Mouse (Mus musculus) CH12.LX (cell line): ENCODE measurements around the gene Tspan14.

Experiments used
- CTCF ChIP-seq, 2 experiments: IDR thresholded peaks in 1 of 2; conservative IDR thresholded peaks in 1 of 2; 2 replicates each; pipeline ENCODE4 v1.5.1; 2011 to 2012; ENCODE audit warnings: low read depth in 2 of 2, low read length in 2 of 2, improper control_type of control experiment in 1 of 2, inconsistent platforms in 1 of 2, mild to moderate bottlenecking in 1 of 2, moderate library complexity in 1 of 2
- EP300 ChIP-seq: IDR thresholded peaks from 2 replicates; pipeline ENCODE4 v1.6.1; 2011; ENCODE audit warnings: low read length, improper control_type of control experiment
- ETS1 ChIP-seq: conservative IDR thresholded peaks from 2 replicates; pipeline ENCODE4 v1.6.1; 2012; ENCODE audit warnings: low read depth, mild to moderate bottlenecking, inconsistent platforms, low read length, improper control_type of control experiment, moderate library complexity
- JUN ChIP-seq: IDR thresholded peaks from 2 replicates; pipeline ENCODE4 v1.6.1; 2011; ENCODE audit warnings: low read depth, mild to moderate bottlenecking, low read length, improper control_type of control experiment, moderate library complexity; ENCODE audit not compliant: insufficient read depth
- MAFK ChIP-seq: IDR thresholded peaks from 2 replicates; pipeline ENCODE4 v1.6.1; 2011; ENCODE audit warnings: low read length, improper control_type of control experiment; ENCODE audit not compliant: insufficient replicate concordance
- MEF2A ChIP-seq: IDR thresholded peaks from 2 replicates; pipeline ENCODE4 v1.6.1; 2014; ENCODE audit warnings: low read depth, mild to moderate bottlenecking, inconsistent platforms, low read length, improper control_type of control experiment, borderline replicate concordance
- SMC3 ChIP-seq: IDR thresholded peaks from 2 replicates; pipeline ENCODE4 v1.6.1; 2011; ENCODE audit warnings: low read depth, low read length, improper control_type of control experiment
- TBP ChIP-seq: conservative IDR thresholded peaks from 2 replicates; pipeline ENCODE4 v1.6.1; 2011; ENCODE audit warnings: low read depth, low read length, improper control_type of control experiment
- TCF12 ChIP-seq: IDR thresholded peaks from 2 replicates; pipeline ENCODE4 v1.6.1; 2014; ENCODE audit warnings: low read depth, mild to moderate bottlenecking, inconsistent platforms, low read length, improper control_type of control experiment
- UBTF ChIP-seq: IDR thresholded peaks from 2 replicates; pipeline ENCODE4 v1.6.1; 2012; ENCODE audit warnings: low read depth, mild to moderate bottlenecking, inconsistent platforms, low read length, improper control_type of control experiment, moderate library complexity
- ZC3H11A ChIP-seq: IDR thresholded peaks from 2 replicates; pipeline ENCODE4 v1.6.1; 2012; ENCODE audit warnings: low read depth, mild to moderate bottlenecking, inconsistent platforms, low read length, improper control_type of control experiment
- ZMIZ1 ChIP-seq: IDR thresholded peaks from 2 replicates; pipeline ENCODE4 v1.6.1; 2012; ENCODE audit warnings: low read depth, mild to moderate bottlenecking, inconsistent platforms, low read length, improper control_type of control experiment

- TF ChIP-seq EP300 = no peak
- TF ChIP-seq CTCF (conservative IDR thresholded peaks at IDR 0.05 in 1 of 2, IDR thresholded peaks at IDR 0.05 in 1 of 2; ENCODE audit: low read depth in 2 of 2, low read length in 2 of 2) = no peak
- TF ChIP-seq SMC3 = no peak
- no peak for TF ChIP-seq TCF12
- no peak for TF ChIP-seq TBP
- TF ChIP-seq MEF2A = no peak
- TF ChIP-seq JUN = no peak
- TF ChIP-seq ZMIZ1 = no peak
- no peak for TF ChIP-seq UBTF
- TF ChIP-seq ZC3H11A = no peak
- TF ChIP-seq MAFK = no peak
- no peak for TF ChIP-seq ETS1
Measured at GRCm38 (mm10) chr14:40964214-40964610, 2.4 kb downstream of the Tspan14 start.
